Mouse (Mus musculus): ENCODE data around the gene Rbms3.

Rbms3 gene

GRCm38 (mm10) chr9:117476753-117477152 is 153.0 kb downstream of the Rbms3 start:
- no peak for DNase-seq

- no peak for DNase-seq
Measured at GRCm38 (mm10) chr9:117452816-117453215, 176.9 kb downstream of the Rbms3 start.

GRCm38 (mm10) chr9:117442611-117443010 is 187.1 kb downstream of the Rbms3 start:
- DNase-seq, result no peak

GRCm38 (mm10) chr9:117435856-117436255 is 193.9 kb downstream of the Rbms3 start:
- DNase-seq, result no peak

- no peak for DNase-seq
Measured at GRCm38 (mm10) chr9:117430670-117431069, 199.0 kb downstream of the Rbms3 start.

- DNase-seq, result no peak
Measured at GRCm38 (mm10) chr9:117429217-117430105, 200.3 kb downstream of the Rbms3 start.

- no peak for DNase-seq
Measured at GRCm38 (mm10) chr9:117423259-117423658, 206.5 kb downstream of the Rbms3 start.

- DNase-seq, result no peak
Measured at GRCm38 (mm10) chr9:117419874-117420485, 209.7 kb downstream of the Rbms3 start.

GRCm38 (mm10) chr9:117413181-117413580 is 216.5 kb downstream of the Rbms3 start:
- DNase-seq, result no peak

- DNase-seq, result no peak
Measured at GRCm38 (mm10) chr9:117412584-117412983, 217.1 kb downstream of the Rbms3 start.

GRCm38 (mm10) chr9:117404621-117405020 is 225.1 kb downstream of the Rbms3 start:
- DNase-seq, result no peak

- no peak for DNase-seq
Measured at GRCm38 (mm10) chr9:117400262-117400671, 229.4 kb downstream of the Rbms3 start.

- no peak for DNase-seq
Measured at GRCm38 (mm10) chr9:117397071-117397470, 232.6 kb downstream of the Rbms3 start.

GRCm38 (mm10) chr9:117396586-117396985 is 233.1 kb downstream of the Rbms3 start:
- no peak for DNase-seq

- no peak for DNase-seq
Measured at GRCm38 (mm10) chr9:117393626-117394525, 235.8 kb downstream of the Rbms3 start.

GRCm38 (mm10) chr9:117388024-117388423 is 241.7 kb downstream of the Rbms3 start:
- DNase-seq, result no peak

- DNase-seq, result no peak
Measured at GRCm38 (mm10) chr9:117380876-117381275, 248.8 kb downstream of the Rbms3 start.

GRCm38 (mm10) chr9:117380076-117380475 is 249.6 kb downstream of the Rbms3 start:
- no peak for DNase-seq

GRCm38 (mm10) chr9:117379448-117379983 is 250.2 kb downstream of the Rbms3 start:
- no peak for DNase-seq

- DNase-seq, result no peak
Measured at GRCm38 (mm10) chr9:117378131-117378890, 251.4 kb downstream of the Rbms3 start.

GRCm38 (mm10) chr9:117375776-117376175 is 253.9 kb downstream of the Rbms3 start:
- no peak for DNase-seq

- no peak for DNase-seq
Measured at GRCm38 (mm10) chr9:117373164-117373741, 256.5 kb downstream of the Rbms3 start.
